Mouse (Mus musculus): ENCODE measurements around the gene Tnfrsf25. TPM values are rescaled to one million over a fixed set of nuclear protein-coding genes. Genes with fewer than 3 reads are reported as not detected.

The Tnfrsf25 gene
- polyA plus RNA-seq (2016; fragmentation: Nextera tagmentation; extraction: Ambion mirVana): 0.90 and 1.3 TPM in 2 replicates

DNA sequence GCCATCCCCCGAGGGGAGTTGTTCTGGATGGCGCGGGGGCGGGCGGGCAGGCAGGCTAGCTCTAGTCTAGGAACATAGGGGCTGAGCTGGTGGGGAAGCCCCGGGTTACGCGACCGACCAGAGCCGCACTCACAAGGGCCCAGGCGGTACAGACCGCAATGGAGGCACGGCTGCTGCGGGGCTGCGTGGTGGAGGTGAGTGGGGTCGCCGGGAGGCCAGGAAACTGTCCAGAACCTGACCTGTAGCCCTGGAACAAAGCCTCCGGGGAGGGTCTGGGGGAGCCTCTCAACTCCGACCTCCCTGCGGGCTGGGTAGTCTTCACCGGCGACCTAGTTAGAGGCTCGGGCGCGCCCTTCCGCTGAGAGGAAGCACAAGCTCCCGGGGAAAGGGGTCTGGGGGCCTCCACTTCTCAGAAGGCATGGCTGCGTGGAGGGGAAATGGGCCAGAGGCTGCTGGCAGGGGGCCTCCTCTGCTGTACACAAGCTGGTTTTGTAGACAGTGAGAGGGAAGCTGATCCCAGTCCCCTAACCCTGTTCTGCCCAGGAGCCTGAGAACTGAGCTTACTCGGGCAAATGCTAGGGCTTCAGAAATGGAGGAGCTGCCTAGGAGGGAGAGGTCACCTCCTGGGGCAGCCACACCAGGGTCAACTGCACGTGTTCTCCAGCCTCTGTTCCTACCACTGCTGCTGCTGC lies at the start of gene Tnfrsf25:
Gene Tnfrsf25, plus strand, starts transcription at position 14 of the 692 bp plus-strand sequence.
- Histone ChIP-seq H3K27ac (peak within 1 kb of the TSS; percentile 43), H3K4me3 (peak within 1 kb of the TSS; percentile 53), H3K9me3 (no peaks in the 10 kb centered on the region), H3K4me1 (peaks cover 52% of the 10 kb centered on the region), H3K36me3 (peaks cover 35% of the 10 kb centered on the region), H3K27me3 (ENCODE audit: insufficient read depth, poor library complexity, severe bottlenecking) (peaks cover 90% of the 10 kb centered on the region)
- DNase-seq (ENCODE audit: low spot score): no peak
- 2% methylated on average over 30 of the region's 30 CpGs for WGBS

DNA sequence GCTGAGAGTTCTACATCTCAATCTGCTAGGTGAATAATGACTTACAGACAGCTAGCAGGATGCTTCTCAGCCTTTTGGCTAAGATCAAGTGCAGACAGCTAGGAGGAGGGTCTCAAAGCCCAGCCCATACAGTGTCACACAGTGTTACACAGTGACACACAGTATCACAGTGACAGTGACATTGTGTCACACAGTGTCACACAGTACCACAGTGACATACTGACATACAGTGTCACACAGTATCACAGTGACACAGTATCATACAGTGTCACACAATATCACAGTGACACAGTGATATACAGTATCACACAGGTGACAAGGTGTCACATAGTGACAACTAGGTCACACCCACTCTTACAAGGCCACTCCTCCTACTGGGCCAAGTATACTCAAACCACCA lies 48.5 kb upstream of the Tnfrsf25 start:
- no peak overlapping the region for H3K27ac ChIP-seq
- no peak for DNase-seq (ENCODE audit: low spot score)
- H3K27me3 ChIP-seq (ENCODE audit: insufficient read depth, poor library complexity, severe bottlenecking): no peaks in the 10 kb centered on the region
- no peak overlapping the region for H3K4me3 ChIP-seq
- H3K4me1 ChIP-seq: peaks cover 15% of the 10 kb centered on the region
- peaks cover 2% of the 10 kb centered on the region; the same call in 1 of the 2 replicates for H3K36me3 ChIP-seq
- no peaks in the 10 kb centered on the region for H3K9me3 ChIP-seq

DNA sequence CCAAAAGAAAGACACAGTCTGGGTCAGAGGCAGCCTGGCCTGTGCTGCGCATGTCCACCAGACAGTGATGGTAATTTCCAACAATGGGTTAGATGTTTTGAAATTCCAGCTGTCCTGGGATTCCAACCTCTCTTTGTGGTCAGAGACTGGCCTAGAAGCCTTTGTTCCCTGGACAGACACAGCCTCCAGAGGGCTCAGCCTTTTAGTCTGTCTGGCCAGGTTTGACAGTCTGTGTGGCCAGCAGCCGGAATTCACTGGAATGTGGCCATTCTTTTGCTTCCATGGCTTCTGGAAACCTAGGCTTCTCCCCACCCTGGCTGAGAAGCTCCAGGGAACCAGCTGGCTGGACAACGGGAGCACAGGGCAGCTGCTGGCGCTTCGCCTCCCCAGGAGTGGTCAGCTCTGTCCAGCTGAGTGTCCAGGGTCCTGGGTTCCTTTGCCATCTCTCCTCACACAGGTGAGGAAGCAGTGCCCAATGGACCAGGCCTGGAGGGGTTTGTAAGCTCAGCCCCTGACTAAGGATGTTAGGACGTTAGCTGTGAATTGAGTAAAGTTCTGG lies 47.5 kb upstream of the Tnfrsf25 start:
- Histone ChIP-seq H3K27ac (no peak overlapping the region), H3K4me1 (peaks cover 20% of the 10 kb centered on the region), H3K9me3 (no peaks in the 10 kb centered on the region), H3K36me3 (no peaks in the 10 kb centered on the region), H3K27me3 (ENCODE audit: insufficient read depth, poor library complexity, severe bottlenecking) (no peaks in the 10 kb centered on the region), H3K4me3 (no peak overlapping the region)
- 77% methylated on average over 6 of the region's 6 CpGs for WGBS
- DNase-seq (ENCODE audit: low spot score): no peak

DNA sequence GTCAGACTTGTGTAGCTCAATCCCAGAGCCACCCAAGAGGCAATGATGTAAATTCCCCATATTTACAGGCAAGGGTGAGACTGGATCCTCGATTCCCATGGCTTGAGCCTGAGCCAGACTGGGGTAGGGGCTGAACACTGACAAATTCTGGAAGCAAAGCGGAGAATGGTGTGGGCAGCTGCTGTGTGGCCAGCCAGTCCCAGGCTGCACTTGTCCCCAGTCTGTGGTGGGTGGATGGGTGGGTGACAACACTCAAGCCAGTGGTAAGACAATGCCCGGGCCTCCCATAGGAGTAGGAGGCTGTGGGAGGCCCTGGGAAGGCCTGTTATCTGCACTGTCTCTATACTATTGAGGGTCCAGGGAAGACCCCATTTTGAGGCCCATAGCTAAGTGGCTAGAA lies 46.5 kb upstream of the Tnfrsf25 start:
- Histone ChIP-seq H3K4me1 (peaks cover 24% of the 10 kb centered on the region), H3K4me3 (no peak overlapping the region), H3K27me3 (ENCODE audit: insufficient read depth, poor library complexity, severe bottlenecking) (no peaks in the 10 kb centered on the region), H3K9me3 (no peaks in the 10 kb centered on the region), H3K27ac (no peak overlapping the region), H3K36me3 (no peaks in the 10 kb centered on the region)
- no peak for DNase-seq (ENCODE audit: low spot score)
- whole genome bisulfite sequencing: 81% methylated on average over 3 of the region's 3 CpGs

DNA sequence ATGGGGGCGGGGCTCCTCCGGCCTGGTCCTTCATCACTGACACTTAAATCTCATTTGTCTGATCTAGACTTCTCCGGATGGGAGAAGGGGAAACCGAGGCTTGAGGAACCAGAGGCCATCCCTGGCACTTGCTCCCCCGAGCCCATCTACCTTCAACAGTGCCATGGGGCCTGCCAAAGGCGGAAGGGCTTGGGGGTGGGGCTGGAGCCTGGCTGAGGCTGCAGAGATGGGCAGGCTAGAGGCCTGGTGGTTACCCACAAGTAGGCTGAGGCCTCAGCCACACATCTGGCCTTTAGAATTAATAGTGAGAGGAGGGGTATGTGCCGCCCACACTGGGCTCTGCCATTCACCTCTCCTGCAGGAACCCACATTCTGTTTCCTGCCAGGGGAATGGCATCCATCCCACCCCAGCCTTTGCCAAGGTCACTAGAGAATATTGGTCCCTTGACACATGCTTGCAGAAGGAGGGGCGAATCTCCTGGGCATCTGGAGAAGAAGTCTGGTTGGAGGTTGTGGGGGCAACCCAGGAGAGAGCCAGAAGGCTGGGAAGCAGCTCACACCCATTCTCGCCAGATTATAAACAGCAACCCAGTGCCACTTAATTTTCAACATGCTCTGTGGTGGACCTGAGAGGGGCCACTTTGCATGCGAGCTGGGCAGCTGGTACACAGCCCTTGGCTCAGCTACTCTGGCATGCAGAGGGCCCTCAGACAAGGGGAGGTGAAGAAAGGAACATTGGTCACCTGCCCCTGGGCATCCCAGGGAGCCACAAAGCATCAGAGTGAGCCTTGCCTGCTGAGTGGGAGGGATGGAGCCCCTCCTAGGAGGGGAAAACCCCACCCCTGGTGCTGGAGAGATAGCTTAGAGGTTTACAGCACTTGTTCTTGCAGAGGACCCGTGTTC lies 45.0 kb upstream of the Tnfrsf25 start:
- DNase-seq (ENCODE audit: low spot score): no peak
- Histone ChIP-seq H3K4me3 (no peak overlapping the region), H3K4me1 (peaks cover 29% of the 10 kb centered on the region), H3K36me3 (no peaks in the 10 kb centered on the region), H3K27ac (no peak overlapping the region), H3K27me3 (ENCODE audit: insufficient read depth, poor library complexity, severe bottlenecking) (no peaks in the 10 kb centered on the region; the same call in 1 of the 2 replicates), H3K9me3 (no peaks in the 10 kb centered on the region)
- 77% methylated on average over 11 of the region's 11 CpGs for WGBS

DNA sequence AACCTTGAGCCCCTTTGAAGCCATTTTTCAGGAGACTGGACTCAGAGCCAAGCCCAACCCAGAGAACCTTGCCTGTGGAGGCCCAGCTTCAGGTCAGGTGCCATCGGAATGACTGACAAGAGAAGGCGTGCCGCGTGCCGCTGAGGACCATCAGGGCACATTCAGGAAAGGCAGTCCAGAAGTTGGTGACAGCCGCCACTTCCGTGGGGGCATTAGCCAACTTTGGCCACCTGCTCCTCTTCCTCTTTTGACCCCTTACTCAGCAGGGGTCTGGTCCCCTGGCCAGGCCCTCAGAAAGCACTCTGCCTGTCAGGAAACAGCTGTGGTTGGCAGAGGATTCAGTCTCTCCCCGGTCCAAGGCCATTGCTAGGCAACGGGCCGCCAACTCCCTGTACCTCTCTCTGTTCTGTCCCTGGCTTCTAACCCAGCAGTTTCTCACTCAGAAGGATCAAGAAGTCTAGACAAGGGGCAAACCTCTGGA lies 43.6 kb upstream of the Tnfrsf25 start, which contains the start of gene Plekhg5:
Gene Plekhg5, plus strand, starts transcription at position 378 of the 481 bp plus-strand sequence.
- no peaks in the 10 kb centered on the region; the same call in 1 of the 2 replicates for H3K27me3 ChIP-seq (ENCODE audit: insufficient read depth, poor library complexity, severe bottlenecking)

DNA sequence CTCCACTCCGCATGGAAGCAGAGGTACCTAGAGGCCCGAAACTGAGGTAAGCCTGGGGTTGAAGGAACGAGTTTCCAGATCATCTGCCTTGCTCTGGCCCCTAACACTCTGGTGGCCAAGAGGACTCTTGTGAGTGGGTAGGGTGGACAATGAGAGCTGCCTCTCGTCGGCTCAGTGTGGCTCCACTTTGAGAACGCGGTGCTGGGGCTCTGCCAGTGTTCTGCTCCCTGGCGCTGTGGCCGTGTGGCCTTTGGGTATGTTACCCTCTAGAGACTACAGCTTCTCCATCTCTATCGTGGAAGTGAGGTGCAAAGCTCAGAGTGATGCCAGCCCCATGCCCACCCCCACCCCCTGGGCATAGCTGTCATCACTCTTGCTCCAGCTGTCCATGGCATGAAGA lies 43.1 kb upstream of the Tnfrsf25 start:
- Histone ChIP-seq H3K9me3 (no peaks in the 10 kb centered on the region), H3K27ac (0 out of 2 replicates have a peak overlapping the region, but pooled peaks have one; percentile 17), H3K4me3 (no peak overlapping the region), H3K4me1 (peaks cover 38% of the 10 kb centered on the region), H3K36me3 (no peaks in the 10 kb centered on the region), H3K27me3 (ENCODE audit: insufficient read depth, poor library complexity, severe bottlenecking) (no peaks in the 10 kb centered on the region; the same call in 1 of the 2 replicates)
- DNase-seq (ENCODE audit: low spot score): no peak
- WGBS: 77% methylated on average over 10 of the region's 10 CpGs

More for the DNA sequence above, 43.6 kb upstream of the Tnfrsf25 start, which contains the start of gene Plekhg5:
- 63% methylated on average over 10 of the region's 10 CpGs for WGBS
- Histone ChIP-seq H3K36me3 (no peaks in the 10 kb centered on the region), H3K4me1 (peaks cover 38% of the 10 kb centered on the region), H3K27ac (0 out of 2 replicates have a peak within 1 kb of the TSS, but pooled peaks have one; percentile 17), H3K9me3 (no peaks in the 10 kb centered on the region), H3K4me3 (no peak within 1 kb of the TSS)
- DNase-seq (ENCODE audit: low spot score): no peak

DNA sequence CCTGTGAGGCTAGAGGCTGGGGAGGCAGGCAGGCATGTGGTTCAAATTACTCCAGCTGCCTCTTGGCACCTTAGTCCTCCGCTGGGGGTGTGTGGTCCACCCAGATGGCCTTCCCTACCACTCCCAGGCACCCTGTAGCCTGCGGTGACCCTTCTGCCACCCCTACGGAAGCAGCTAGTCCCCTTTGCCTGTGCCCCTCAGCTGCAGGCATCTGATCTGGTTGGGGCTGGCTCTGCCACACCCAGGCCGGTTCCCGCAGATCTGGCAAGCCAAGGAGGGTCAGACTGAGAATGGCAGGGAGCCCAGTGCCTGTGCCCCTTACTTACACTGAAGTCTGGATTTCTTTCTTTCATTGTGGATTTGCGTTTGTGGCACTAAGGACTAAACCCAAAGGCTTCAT lies 42.0 kb upstream of the Tnfrsf25 start:
- H3K27ac ChIP-seq: no peak overlapping the region
- no peak for DNase-seq (ENCODE audit: low spot score)
- WGBS: 80% methylated on average over 6 of the region's 6 CpGs

DNA sequence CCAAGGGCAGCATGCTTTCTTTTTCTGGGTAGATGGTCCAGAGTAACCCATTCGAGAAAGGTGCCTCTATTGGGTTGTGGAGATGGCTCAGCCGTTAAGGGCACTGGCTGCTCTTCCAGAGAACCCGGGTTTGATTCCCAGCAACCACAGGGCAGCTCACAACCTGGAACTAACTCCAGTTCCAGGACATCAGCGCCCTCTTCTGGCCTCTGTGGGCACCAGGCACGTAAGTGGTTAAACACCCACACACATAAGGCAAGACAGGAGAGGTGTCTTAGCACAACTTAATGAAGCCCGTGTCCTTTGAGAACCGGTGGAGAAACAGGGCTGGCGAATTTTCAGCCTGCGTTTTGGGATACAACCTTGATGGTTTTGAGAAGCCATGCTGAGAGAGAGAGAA lies 41.2 kb upstream of the Tnfrsf25 start:
- 77% methylated on average over 9 of the region's 9 CpGs for WGBS
- H3K27ac ChIP-seq: no peak overlapping the region

More for the DNA sequence above, 42.0 kb upstream of the Tnfrsf25 start:
- H3K27me3 ChIP-seq (ENCODE audit: insufficient read depth, poor library complexity, severe bottlenecking): no peaks in the 10 kb centered on the region; the same call in 1 of the 2 replicates
- H3K9me3 ChIP-seq: no peaks in the 10 kb centered on the region
- H3K36me3 ChIP-seq: no peaks in the 10 kb centered on the region
- H3K4me1 ChIP-seq: peaks cover 44% of the 10 kb centered on the region
- no peak overlapping the region for H3K4me3 ChIP-seq

DNA sequence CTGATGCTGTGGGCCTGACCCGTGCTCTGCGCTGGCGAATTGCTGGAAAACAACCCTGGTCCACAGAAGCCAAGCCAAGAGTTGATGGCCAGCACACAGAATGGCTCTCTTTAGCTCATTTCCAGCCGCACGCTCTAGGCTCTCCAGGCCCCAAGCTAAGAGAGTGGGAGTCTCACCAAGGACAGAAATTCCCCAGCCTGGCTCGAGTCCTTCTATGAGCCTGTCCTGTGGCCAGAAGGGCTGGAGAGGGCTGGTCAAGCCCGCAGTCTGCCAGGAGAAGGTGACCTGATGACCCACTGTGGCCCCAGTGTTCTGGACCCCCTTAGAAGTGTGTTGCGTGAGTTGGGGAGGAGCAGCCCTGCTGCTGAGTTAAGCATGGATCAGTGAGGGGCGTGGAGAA lies 38.5 kb upstream of the Tnfrsf25 start:
- WGBS: 88% methylated on average over 9 of the region's 9 CpGs
- H3K4me3 ChIP-seq: no peak overlapping the region
- no peak overlapping the region for H3K27ac ChIP-seq

More for the DNA sequence above, 41.2 kb upstream of the Tnfrsf25 start:
- DNase-seq (ENCODE audit: low spot score): no peak
- H3K27me3 ChIP-seq (ENCODE audit: insufficient read depth, poor library complexity, severe bottlenecking): no peaks in the 10 kb centered on the region; the same call in 1 of the 2 replicates
- peaks cover 44% of the 10 kb centered on the region for H3K4me1 ChIP-seq
- H3K36me3 ChIP-seq: no peaks in the 10 kb centered on the region
- no peak overlapping the region for H3K4me3 ChIP-seq
- H3K9me3 ChIP-seq: no peaks in the 10 kb centered on the region

DNA sequence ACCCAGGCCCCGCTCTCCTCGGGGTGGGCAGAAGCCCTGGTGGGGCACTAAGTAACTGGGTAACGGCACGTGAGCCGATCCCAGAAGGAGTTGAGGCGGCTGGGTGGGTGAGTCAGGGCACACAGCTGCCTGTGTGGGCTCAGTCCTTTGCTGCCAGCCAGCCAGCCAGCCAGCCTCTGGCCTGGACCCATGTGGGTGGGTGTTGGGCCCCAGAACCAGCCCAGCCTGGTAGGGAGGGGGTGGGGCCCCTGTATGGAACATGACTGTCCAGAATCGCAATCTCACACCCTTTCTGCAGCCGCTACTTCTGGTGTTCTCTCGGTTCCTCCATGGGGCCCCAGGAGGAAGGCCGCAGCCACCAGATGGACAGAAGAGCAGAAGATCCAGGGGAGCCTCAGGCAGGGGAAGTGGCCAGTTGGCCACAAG lies 37.6 kb upstream of the Tnfrsf25 start:
- H3K27ac ChIP-seq: no peak overlapping the region
- WGBS: 94% methylated on average over 10 of the region's 10 CpGs
- H3K36me3 ChIP-seq: no peaks in the 10 kb centered on the region
- H3K4me1 ChIP-seq: peaks cover 24% of the 10 kb centered on the region
- H3K4me3 ChIP-seq: no peak overlapping the region
- H3K9me3 ChIP-seq: no peaks in the 10 kb centered on the region
- H3K27me3 ChIP-seq (ENCODE audit: insufficient read depth, poor library complexity, severe bottlenecking): no peaks in the 10 kb centered on the region; the same call in 1 of the 2 replicates
- DNase-seq (ENCODE audit: low spot score): no peak

More for the DNA sequence above, 38.5 kb upstream of the Tnfrsf25 start:
- no peaks in the 10 kb centered on the region; the same call in 1 of the 2 replicates for H3K27me3 ChIP-seq (ENCODE audit: insufficient read depth, poor library complexity, severe bottlenecking)
- H3K9me3 ChIP-seq: no peaks in the 10 kb centered on the region
- no peaks in the 10 kb centered on the region for H3K36me3 ChIP-seq
- H3K4me1 ChIP-seq: peaks cover 31% of the 10 kb centered on the region
- DNase-seq (ENCODE audit: low spot score): no peak

DNA sequence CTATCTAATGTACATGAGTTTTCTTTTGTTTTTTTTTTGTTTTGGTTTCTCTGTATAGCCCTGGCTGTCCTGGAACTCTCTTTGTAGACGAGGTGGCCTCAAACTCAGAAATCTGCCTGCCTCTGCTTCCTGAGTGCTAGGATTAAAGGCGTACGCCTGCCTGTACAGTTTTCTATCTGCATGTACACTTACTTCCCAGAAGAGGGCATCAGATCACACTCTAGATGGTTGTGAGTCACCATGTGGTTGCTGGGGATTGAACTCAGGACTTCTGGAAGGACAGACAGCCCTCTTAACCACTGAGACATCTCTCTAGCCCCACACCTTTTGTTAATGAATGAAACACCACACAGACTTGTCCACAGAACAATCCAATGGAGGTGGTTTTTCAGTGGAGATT lies 36.5 kb upstream of the Tnfrsf25 start:
- no peak for DNase-seq (ENCODE audit: low spot score)
- no peak overlapping the region for H3K4me3 ChIP-seq
- H3K4me1 ChIP-seq: peaks cover 20% of the 10 kb centered on the region
- 84% methylated on average over 3 of the region's 3 CpGs for WGBS
- H3K27me3 ChIP-seq (ENCODE audit: insufficient read depth, poor library complexity, severe bottlenecking): no peaks in the 10 kb centered on the region; the same call in 1 of the 2 replicates
- no peak overlapping the region for H3K27ac ChIP-seq
- no peaks in the 10 kb centered on the region for H3K36me3 ChIP-seq
- H3K9me3 ChIP-seq: no peaks in the 10 kb centered on the region
